ENCODE assay signal across 23 mouse cellular contexts in genomic region chr2:102507633-102508032, GRCm38 (mm10). TPM values are rescaled to one million over a fixed set of nuclear protein-coding genes. Genes with fewer than 3 reads are reported as not detected.
A peak's percentile ranks its signal among the peaks of the same experiment; 100 is the strongest.
DNase-seq lines count a peak whose midpoint lies in the region; ATAC-seq and TF ChIP-seq lines count a peak whose summit lies in the region.
"Had no signal": no experiment of that assay in that cellular context is flagged by ENCODE, and none has a peak within 500 bp of the region (broad histone marks: within the 10 kb centered on the region; RNA-seq: fewer than 3 reads in every experiment).

No protein-coding gene starts in this region.

- H3K27ac ChIP-seq in lung, postnatal 0 days (ENCODE audit: low read length): no peak overlapping the region
- H3K27ac ChIP-seq in limb, embryonic 15.5 days: peak overlapping the region; percentile 57
- H3K27ac ChIP-seq in midbrain, embryonic 15.5 days: no peak overlapping the region
- H3K27ac ChIP-seq: hindbrain, embryonic 14.5 days had no signal

- no peaks in the 10 kb centered on the region for H3K4me1 ChIP-seq in lung, postnatal 0 days (ENCODE audit: insufficient read depth, low read depth, low read length)
- peaks cover 17% of the 10 kb centered on the region for H3K4me1 ChIP-seq in limb, embryonic 15.5 days
- H3K4me1 ChIP-seq in midbrain, embryonic 15.5 days: no peaks in the 10 kb centered on the region

- peak; percentile 25 for ATAC-seq in lung, postnatal 0 days
- ATAC-seq in limb, embryonic 15.5 days (ENCODE audit: insufficient number of reproducible peaks, low FRiP score, low TSS enrichment, low read depth): peak; percentile 69
- ATAC-seq in midbrain, embryonic 15.5 days (replicated peaks): no peak
- ATAC-seq: forebrain, postnatal 0 days; liver, postnatal 0 days; midbrain, embryonic 16.5 days had no signal

- H3K9me3 ChIP-seq in lung, postnatal 0 days (ENCODE audit: low read length): no peaks in the 10 kb centered on the region
- no peaks in the 10 kb centered on the region for H3K9me3 ChIP-seq in limb, embryonic 15.5 days
- no peaks in the 10 kb centered on the region; the same call in 1 of the 2 replicates for H3K9me3 ChIP-seq in midbrain, embryonic 15.5 days
- H3K9me3 ChIP-seq: G1E had no signal

- H3K27me3 ChIP-seq in lung, postnatal 0 days (replicated peaks; ENCODE audit: insufficient read depth, low read length): no peaks in the 10 kb centered on the region
- no peaks in the 10 kb centered on the region for H3K27me3 ChIP-seq in limb, embryonic 15.5 days
- no peaks in the 10 kb centered on the region for H3K27me3 ChIP-seq in midbrain, embryonic 15.5 days (replicated peaks)

- no peak for TF ChIP-seq EP300 in lung, postnatal 0 days (IDR thresholded peaks at IDR 0.05)

- intact Hi-C loops in heart, postnatal 36 days (cut with DNase I): no loop called here

- H3K36me3 ChIP-seq in lung, postnatal 0 days (ENCODE audit: insufficient read depth, low read length): no peaks in the 10 kb centered on the region
- H3K36me3 ChIP-seq in limb, embryonic 15.5 days: no peaks in the 10 kb centered on the region
- no peaks in the 10 kb centered on the region for H3K36me3 ChIP-seq in midbrain, embryonic 15.5 days (replicated peaks)
- H3K36me3 ChIP-seq: G1E had no signal

- no peak overlapping the region for H3K4me3 ChIP-seq in lung, postnatal 0 days (ENCODE audit: low read depth, low read length)
- H3K4me3 ChIP-seq in limb, embryonic 15.5 days: no peak overlapping the region
- H3K4me3 ChIP-seq in midbrain, embryonic 15.5 days: no peak overlapping the region
- H3K4me3 ChIP-seq: megakaryocyte, embryonic 14.5 days had no signal

- no peak overlapping the region for H3K4me2 ChIP-seq in lung, postnatal 0 days (replicated peaks; ENCODE audit: low read depth, low read length)
- H3K4me2 ChIP-seq in limb, embryonic 15.5 days: no peak overlapping the region
- no peak overlapping the region for H3K4me2 ChIP-seq in midbrain, embryonic 15.5 days
- H3K4me2 ChIP-seq: hindbrain, embryonic 14.5 days had no signal

- DNase-seq in heart, adult 18-20 months: peak; percentile 6
- no peak for DNase-seq in heart, postnatal 36 days
- DNase-seq in lung, postnatal 0 days (ENCODE audit: low spot score): peak; percentile 63
- DNase-seq in lung, postnatal 14 days: no peak
- peak; percentile 9 for DNase-seq in brain, adult 2 months (ENCODE audit: low read depth, low spot score)
- DNase-seq: adrenal gland, adult 2 months; cerebellum, adult 11 months; cerebellum, postnatal 14 days; embryo, embryonic 11 days; forebrain, postnatal 0 days; gastrocnemius, postnatal 10 days; kidney, adult 18-20 months; kidney, postnatal 36 days; liver; liver, postnatal 0 days; spleen, adult 18-20 months; thymus, adult 2 months had no signal

- no peak overlapping the region for H3K9ac ChIP-seq in lung, postnatal 0 days (replicated peaks; ENCODE audit: low read depth)
- no peak overlapping the region for H3K9ac ChIP-seq in limb, embryonic 15.5 days
- no peak overlapping the region for H3K9ac ChIP-seq in midbrain, embryonic 15.5 days
- H3K9ac ChIP-seq: forebrain, postnatal 0 days; hindbrain, embryonic 14.5 days; liver, postnatal 0 days had no signal

- 33% methylated on average over 4 of the region's 4 CpGs for WGBS in lung, postnatal 0 days
- 6% methylated on average over 4 of the region's 4 CpGs for WGBS in limb, embryonic 15.5 days
- WGBS in midbrain, embryonic 15.5 days: 56% methylated on average over 4 of the region's 4 CpGs

- no peak for TF ChIP-seq CTCF in lung, postnatal 0 days (IDR thresholded peaks at IDR 0.05)

RNA-seq across cellular contexts. Expression of gene Pamr1, which starts 42.2 kb away (rescaled TPM):
- 1 to 10 TPM; 1.5 to 1.6 TPM for total RNA-seq in heart, adult 18-20 months (2021)
- total RNA-seq in heart, postnatal 36 days (2021): 1 to 10 TPM; 1.6 to 2.3 TPM
- 44.2 and 45.5 TPM in 2 replicates for polyA plus RNA-seq in lung, postnatal 0 days (2015; fragmentation: Nextera tagmentation; extraction: Ambion mirVana)
- polyA plus RNA-seq in limb, embryonic 15.5 days (2015; fragmentation: Nextera tagmentation; extraction: Ambion mirVana): 57.9 and 59.4 TPM in 2 replicates
- polyA plus RNA-seq in midbrain, embryonic 15.5 days (2015; fragmentation: Nextera tagmentation; extraction: Ambion mirVana): 6.6 and 7.2 TPM in 2 replicates
- polyA plus RNA-seq: G1E had no signal

RNA-seq across cellular contexts. Expression of gene Fjx1, which starts 55.3 kb away (rescaled TPM):
- total RNA-seq in heart, adult 18-20 months (2021): under 1 TPM; 0.10 to 0.32 TPM
- under 1 TPM; 0.51 to 0.53 TPM for total RNA-seq in heart, postnatal 36 days (2021)
- polyA plus RNA-seq in lung, postnatal 0 days (2015; fragmentation: Nextera tagmentation; extraction: Ambion mirVana): 7.3 and 7.8 TPM in 2 replicates
- polyA plus RNA-seq in limb, embryonic 15.5 days (2015; fragmentation: Nextera tagmentation; extraction: Ambion mirVana): 16.0 and 24.8 TPM in 2 replicates
- 35.5 and 37.9 TPM in 2 replicates for polyA plus RNA-seq in midbrain, embryonic 15.5 days (2015; fragmentation: Nextera tagmentation; extraction: Ambion mirVana)
- polyA plus RNA-seq: G1E had no signal

Comparison
In these comparisons a context has a peak if more than half of its experiments do, and no peak if none do; other contexts are left out.
1. DNase-seq: peak in heart, adult 18-20 months (2 of 2), lung, postnatal 0 days (single experiment) and brain, adult 2 months (single experiment); none in heart, postnatal 36 days (0 of 2) and lung, postnatal 14 days (single experiment).